Comparison of ENCODE assay signal across 8 mouse cellular contexts in the genomic region with DNA sequence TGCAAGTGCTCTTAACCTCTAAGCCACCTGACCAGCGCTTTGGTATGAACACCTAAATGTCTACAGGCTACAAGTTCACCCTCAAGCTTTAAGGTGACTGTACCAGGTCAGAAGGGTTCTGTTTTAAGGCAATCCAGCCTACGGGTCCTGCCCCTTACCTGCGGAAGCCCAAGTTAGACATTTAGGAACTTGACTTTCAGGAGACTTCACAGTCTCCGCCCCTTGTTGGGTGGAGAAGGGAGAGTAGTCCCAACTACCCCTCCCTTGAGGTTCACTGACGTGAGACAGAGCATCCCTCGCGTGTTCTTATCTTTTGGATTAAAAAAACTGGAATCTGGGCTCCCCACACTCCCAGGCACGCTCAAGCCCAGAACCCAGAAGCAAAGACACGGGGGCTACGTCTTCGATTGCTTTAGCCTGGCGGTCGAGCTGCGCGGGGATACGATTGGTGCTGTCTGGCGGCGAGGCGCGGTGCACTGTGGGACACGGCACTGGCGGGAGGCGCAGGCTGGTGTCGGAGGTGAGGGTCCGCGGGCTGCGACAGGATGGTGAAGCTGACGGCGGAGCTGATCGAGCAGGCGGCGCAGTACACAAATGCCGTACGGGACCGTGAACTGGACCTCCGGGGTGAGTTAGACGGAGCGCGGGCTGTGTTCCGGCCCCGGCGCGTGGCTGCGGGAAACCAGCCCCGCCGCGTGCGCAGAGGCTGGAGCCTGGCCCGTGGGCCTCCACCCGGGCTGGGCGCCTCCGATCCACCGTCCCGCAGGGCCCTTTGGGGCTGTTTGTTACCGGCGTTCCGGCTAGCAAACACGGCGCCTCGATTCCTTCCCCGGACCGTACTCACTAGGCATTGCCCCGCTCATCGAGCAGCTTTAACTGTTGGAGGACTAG. TPM values are rescaled to one million over a fixed set of nuclear protein-coding genes. Genes with fewer than 3 reads are reported as not detected.
A peak's percentile ranks its signal among the peaks of the same experiment; 100 is the strongest.
DNase-seq lines count a peak whose midpoint lies in the region; ATAC-seq and TF ChIP-seq lines count a peak whose summit lies in the region.

No protein-coding gene starts in this region.

- TF ChIP-seq CTCF in heart, adult 2 months (IDR thresholded peaks at IDR 0.05) = 0 out of 2 replicates have a peak, but pooled peaks have one; percentile 13

- under 1% methylated on average over 64 of the region's 64 CpGs for WGBS in embryonic facial prominence, embryonic 13.5 days
- WGBS in heart, adult 2 months = under 1% methylated on average over 63 of the region's 64 CpGs
- WGBS in limb, embryonic 13.5 days = under 1% methylated on average over 64 of the region's 64 CpGs
- WGBS in midbrain, embryonic 15.5 days = under 1% methylated on average over 64 of the region's 64 CpGs

- peaks cover 20% of the 10 kb centered on the region for H3K4me1 ChIP-seq in embryonic facial prominence, embryonic 13.5 days
- peaks cover 5% of the 10 kb centered on the region for H3K4me1 ChIP-seq in heart, adult 2 months (ENCODE audit: control insufficient read depth, insufficient read depth, low read length)
- H3K4me1 ChIP-seq in limb, embryonic 13.5 days = peaks cover 17% of the 10 kb centered on the region
- H3K4me1 ChIP-seq in midbrain, embryonic 15.5 days = peaks cover 21% of the 10 kb centered on the region

- peak overlapping the region; percentile 90 for H3K4me2 ChIP-seq in embryonic facial prominence, embryonic 13.5 days
- H3K4me2 ChIP-seq in limb, embryonic 13.5 days (replicated peaks) = peak overlapping the region; percentile 89
- peak overlapping the region; percentile 84 for H3K4me2 ChIP-seq in midbrain, embryonic 15.5 days

- peaks cover 29% of the 10 kb centered on the region for H3K36me3 ChIP-seq in embryonic facial prominence, embryonic 13.5 days
- no peaks in the 10 kb centered on the region; the same call in 1 of the 2 replicates for H3K36me3 ChIP-seq in heart, adult 2 months (ENCODE audit: control insufficient read depth, insufficient read depth, low read length)
- H3K36me3 ChIP-seq in limb, embryonic 13.5 days = peaks cover 27% of the 10 kb centered on the region
- H3K36me3 ChIP-seq in midbrain, embryonic 15.5 days (replicated peaks) = peaks cover 3% of the 10 kb centered on the region; the same call in 1 of the 2 replicates

- H3K9me3 ChIP-seq in embryonic facial prominence, embryonic 13.5 days = no peaks in the 10 kb centered on the region
- H3K9me3 ChIP-seq in limb, embryonic 13.5 days = no peaks in the 10 kb centered on the region
- H3K9me3 ChIP-seq in midbrain, embryonic 15.5 days = no peaks in the 10 kb centered on the region

- TF ChIP-seq EP300 in heart, adult 2 months (IDR thresholded peaks at IDR 0.05; ENCODE audit: insufficient read depth, low read depth, low read length) = no peak

- no peaks in the 10 kb centered on the region for H3K27me3 ChIP-seq in embryonic facial prominence, embryonic 13.5 days
- H3K27me3 ChIP-seq in heart, adult 2 months (ENCODE audit: control insufficient read depth, insufficient read depth, low read length) = no peaks in the 10 kb centered on the region
- H3K27me3 ChIP-seq in limb, embryonic 13.5 days = no peaks in the 10 kb centered on the region
- 0 out of 2 replicates have a peak, but pooled peaks cover 3% of the 10 kb centered on the region for H3K27me3 ChIP-seq in midbrain, embryonic 15.5 days (replicated peaks)

- H3K27ac ChIP-seq in embryonic facial prominence, embryonic 13.5 days = peak overlapping the region; percentile 71
- H3K27ac ChIP-seq in heart, adult 2 months = peak overlapping the region; percentile 90
- peak overlapping the region; percentile 80 for H3K27ac ChIP-seq in limb, embryonic 13.5 days
- peak overlapping the region; percentile 74 for H3K27ac ChIP-seq in midbrain, embryonic 15.5 days

- peak; percentile 88 for ATAC-seq in embryonic facial prominence, embryonic 13.5 days (ENCODE audit: insufficient number of reproducible peaks, insufficient read depth, low FRiP score, low TSS enrichment, low read depth)
- peak; percentile 95 for ATAC-seq in limb, embryonic 13.5 days (ENCODE audit: low FRiP score, low read depth)
- peak; percentile 96 for ATAC-seq in midbrain, embryonic 15.5 days (replicated peaks)

- TF ChIP-seq POLR2A in heart, adult 2 months (IDR thresholded peaks at IDR 0.05; ENCODE audit: insufficient read depth, low read depth, low read length) = peak; percentile 85

- H3K79me2 ChIP-seq in heart, adult 2 months (replicated peaks; ENCODE audit: control insufficient read depth, insufficient read depth, low read length) = peaks cover 2% of the 10 kb centered on the region; the same call in 1 of the 2 replicates

- intact Hi-C loops in heart, adult 2 months (cut with DNase I) = no loop called here

- H3K4me3 ChIP-seq in embryonic facial prominence, embryonic 13.5 days = peak overlapping the region; percentile 96
- peak overlapping the region; percentile 73 for H3K4me3 ChIP-seq in heart, adult 2 months
- peak overlapping the region; percentile 98 for H3K4me3 ChIP-seq in limb, embryonic 13.5 days
- H3K4me3 ChIP-seq in midbrain, embryonic 15.5 days = peak overlapping the region; percentile 100

- peak; percentile 85 for DNase-seq in 416B (ENCODE audit: low read depth)
- peak; percentile 71 to 76 for DNase-seq in adrenal gland, postnatal 4 days (ENCODE audit: low spot score in 2 of 2)
- peak; percentile 91 to 95 for DNase-seq in heart, adult 2 months
- peak; percentile 82 to 88 for DNase-seq in kidney, adult 8-10 months
- peak; percentile 72 to 87 for DNase-seq in spleen, adult 18-20 months

- H3K9ac ChIP-seq in embryonic facial prominence, embryonic 13.5 days = peak overlapping the region; percentile 98
- H3K9ac ChIP-seq in heart, adult 2 months (ENCODE audit: low read depth, low read length) = peak overlapping the region; percentile 92
- H3K9ac ChIP-seq in limb, embryonic 13.5 days = peak overlapping the region; percentile 92
- peak overlapping the region; percentile 99 for H3K9ac ChIP-seq in midbrain, embryonic 15.5 days

RNA-seq across cellular contexts. Expression of gene Snrpa1, which starts 1.5 kb away (rescaled TPM):
- total RNA-seq in adrenal gland, postnatal 4 days (2021) = 10 to 100 TPM; 51.4 to 54.5 TPM
- polyA plus RNA-seq in embryonic facial prominence, embryonic 13.5 days (2015; fragmentation: Nextera tagmentation; extraction: Ambion mirVana) = 179 and 209 TPM in 2 replicates
- total RNA-seq in heart, adult 2 months (2021) = 10 to 100 TPM; 21.7 to 22.3 TPM
- 9.3 and 17.8 TPM in 2 replicates for polyA plus RNA-seq in heart, adult 2 months (2012; rRNA removed)
- 186 and 192 TPM in 2 replicates for polyA plus RNA-seq in limb, embryonic 13.5 days (2015; fragmentation: Nextera tagmentation; extraction: Ambion mirVana)
- polyA plus RNA-seq in midbrain, embryonic 15.5 days (2015; fragmentation: Nextera tagmentation; extraction: Ambion mirVana) = 127 and 132 TPM in 2 replicates

RNA-seq across cellular contexts. Expression of gene Gm45213, which starts 16.9 kb away (rescaled TPM):
- not detected for total RNA-seq in adrenal gland, postnatal 4 days (2021)
- polyA plus RNA-seq in embryonic facial prominence, embryonic 13.5 days (2015; fragmentation: Nextera tagmentation; extraction: Ambion mirVana) = not detected in 2 replicates
- total RNA-seq in heart, adult 2 months (2021) = not detected
- polyA plus RNA-seq in heart, adult 2 months (2012; rRNA removed) = not detected in 2 replicates
- not detected in 2 replicates for polyA plus RNA-seq in limb, embryonic 13.5 days (2015; fragmentation: Nextera tagmentation; extraction: Ambion mirVana)
- polyA plus RNA-seq in midbrain, embryonic 15.5 days (2015; fragmentation: Nextera tagmentation; extraction: Ambion mirVana) = not detected in 2 replicates

RNA-seq across cellular contexts. Expression of gene Selenos, which starts 19.1 kb away (rescaled TPM):
- 10 to 100 TPM; 78.5 to 82.0 TPM for total RNA-seq in adrenal gland, postnatal 4 days (2021)
- polyA plus RNA-seq in embryonic facial prominence, embryonic 13.5 days (2015; fragmentation: Nextera tagmentation; extraction: Ambion mirVana) = 111 and 113 TPM in 2 replicates
- 10 to 100 TPM; 34.1 to 43.7 TPM for total RNA-seq in heart, adult 2 months (2021)
- polyA plus RNA-seq in heart, adult 2 months (2012; rRNA removed) = 32.5 and 43.5 TPM in 2 replicates
- polyA plus RNA-seq in limb, embryonic 13.5 days (2015; fragmentation: Nextera tagmentation; extraction: Ambion mirVana) = 121 and 128 TPM in 2 replicates
- 80.2 and 84.7 TPM in 2 replicates for polyA plus RNA-seq in midbrain, embryonic 15.5 days (2015; fragmentation: Nextera tagmentation; extraction: Ambion mirVana)

RNA-seq across cellular contexts. Expression of gene Chsy1, which starts 49.0 kb away (rescaled TPM):
- total RNA-seq in adrenal gland, postnatal 4 days (2021) = 10 to 100 TPM; 27.8 to 29.5 TPM
- polyA plus RNA-seq in embryonic facial prominence, embryonic 13.5 days (2015; fragmentation: Nextera tagmentation; extraction: Ambion mirVana) = 22.7 and 24.4 TPM in 2 replicates
- 10 to 100 TPM; 12.3 to 13.4 TPM for total RNA-seq in heart, adult 2 months (2021)
- polyA plus RNA-seq in heart, adult 2 months (2012; rRNA removed) = 4.8 and 7.5 TPM in 2 replicates
- 24.9 and 26.4 TPM in 2 replicates for polyA plus RNA-seq in limb, embryonic 13.5 days (2015; fragmentation: Nextera tagmentation; extraction: Ambion mirVana)
- polyA plus RNA-seq in midbrain, embryonic 15.5 days (2015; fragmentation: Nextera tagmentation; extraction: Ambion mirVana) = 10.0 and 10.7 TPM in 2 replicates

Comparison
In these comparisons a context has a peak if more than half of its experiments do, and no peak if none do; other contexts are left out.
1. Peak in every context shown above with its lines: DNase-seq, ATAC-seq, H3K4me3 ChIP-seq and H3K27ac ChIP-seq.